Mouse (Mus musculus) forebrain, embryonic 12.5 days (tissue): ENCODE measurements around the gene B3galnt2. TPM values are rescaled to one million over a fixed set of nuclear protein-coding genes. Genes with fewer than 3 reads are reported as not detected.
A peak's percentile ranks its signal among the peaks of the same experiment; 100 is the strongest.

ENCODE experiments used
- ATAC-seq: fragments of 200-750 bp; cut with Nextera tagmentation; 2 replicates; pipeline ENCODE4 v1.8.0; 2017; ENCODE audit warnings: moderate TSS enrichment; ENCODE audit not compliant: low FRiP score
- H3K27ac ChIP-seq: fragments of 300-500 bp; sonication (generic); 2 replicates; pipeline ENCODE4 v1.5.1; 2016; ENCODE audit warnings: mild to moderate bottlenecking
- H3K27me3 ChIP-seq: fragments of 300-500 bp; sonication (generic); 2 replicates; pipeline ENCODE4 v1.6.1; 2016; ENCODE audit warnings: mild to moderate bottlenecking
- H3K36me3 ChIP-seq: fragments of 300-500 bp; sonication (generic); replicated peaks from 2 replicates; pipeline ENCODE4 v1.6.1; 2016; ENCODE audit warnings: mild to moderate bottlenecking
- H3K4me1 ChIP-seq: fragments of 300-500 bp; sonication (generic); 2 replicates; pipeline ENCODE4 v1.6.1; 2016
- H3K4me2 ChIP-seq: fragments of 300-500 bp; sonication (generic); 2 replicates; pipeline ENCODE4 v1.6.1; 2016; ENCODE audit warnings: mild to moderate bottlenecking, moderate library complexity
- H3K4me3 ChIP-seq: fragments of 300-500 bp; sonication (generic); replicated peaks from 2 replicates; pipeline ENCODE4 v1.5.1; 2016; ENCODE audit warnings: mild to moderate bottlenecking
- H3K9ac ChIP-seq: fragments of 300-500 bp; sonication (generic); 2 replicates; pipeline ENCODE4 v1.6.1; 2016; ENCODE audit warnings: mild to moderate bottlenecking
- H3K9me3 ChIP-seq: fragments of 300-500 bp; sonication (generic); 2 replicates; pipeline ENCODE4 v1.6.1; 2016
- WGBS: fragments of 180-500 bp; shearing (Covaris S2); methylation state at CpG from one replicate; pipeline ENCODE4 v1.1.7; 2016; 5-methylcytosine and 5-hydroxymethylcytosine counted together
- polyA plus RNA-seq: library from polyadenylated mRNA; unstranded; fragments of >200 nt; fragmentation: Nextera tagmentation; extraction: Ambion mirVana; gene quantifications from 2 replicates; pipeline ENCODE4 v1.2.1, GENCODE M21; 2016

Gene B3galnt2
- polyA plus RNA-seq, 1 experiment from 2014 or later: 40.2 TPM

GRCm38 (mm10) chr13:14038911-14039291 lies 84.6 kb downstream of the B3galnt2 start:
- Histone ChIP-seq H3K4me2 (peak overlapping the region; percentile 94), H3K27me3 (no peaks in the 10 kb centered on the region), H3K4me3 (peak overlapping the region; percentile 69), H3K27ac (peak overlapping the region; percentile 97), H3K9me3 (no peaks in the 10 kb centered on the region), H3K36me3 (no peaks in the 10 kb centered on the region), H3K9ac (peak overlapping the region; percentile 75), H3K4me1 (peaks cover 17% of the 10 kb centered on the region)
- WGBS: 6% methylated on average over 8 of the region's 8 CpGs
- ATAC-seq: peak; percentile 64

GRCm38 (mm10) chr13:14039292-14039965 lies 85.2 kb downstream of the B3galnt2 start, which contains the start of gene Tbce:
Gene Tbce, minus strand, starts transcription at chr13:14039638.
- whole genome bisulfite sequencing: under 1% methylated on average over 35 of the region's 35 CpGs
- Histone ChIP-seq H3K4me3 (peak within 1 kb of the TSS; percentile 69), H3K27ac (peak within 1 kb of the TSS; percentile 97), H3K9ac (peak within 1 kb of the TSS; percentile 75), H3K36me3 (no peaks in the 10 kb centered on the region), H3K4me2 (peak within 1 kb of the TSS; percentile 94), H3K4me1 (peaks cover 17% of the 10 kb centered on the region), H3K27me3 (no peaks in the 10 kb centered on the region), H3K9me3 (no peaks in the 10 kb centered on the region)
- ATAC-seq: peak; percentile 97

GRCm38 (mm10) chr13:14040186-14040585 lies 85.9 kb downstream of the B3galnt2 start:
- WGBS: 62% methylated on average over 5 of the region's 5 CpGs
- ATAC-seq: no peak
- Histone ChIP-seq H3K36me3 (no peaks in the 10 kb centered on the region), H3K27ac (no peak overlapping the region; the same call in 1 of the 2 replicates), H3K9ac (peak overlapping the region; percentile 75; the same call in 1 of the 2 replicates), H3K4me3 (peak overlapping the region; percentile 69), H3K27me3 (no peaks in the 10 kb centered on the region), H3K4me1 (peaks cover 17% of the 10 kb centered on the region), H3K9me3 (no peaks in the 10 kb centered on the region), H3K4me2 (peak overlapping the region; percentile 94)

- H3K4me3 ChIP-seq: no peak overlapping the region
- no peak overlapping the region for H3K27ac ChIP-seq
- H3K4me1 ChIP-seq: peaks cover 7% of the 10 kb centered on the region
- H3K4me2 ChIP-seq: no peak overlapping the region
- H3K36me3 ChIP-seq: peaks cover 17% of the 10 kb centered on the region
- no peak for ATAC-seq
- no peak overlapping the region for H3K9ac ChIP-seq
- H3K27me3 ChIP-seq: no peaks in the 10 kb centered on the region
- H3K9me3 ChIP-seq: no peaks in the 10 kb centered on the region
Observed at GRCm38 (mm10) chr13:14043851-14044250, 89.6 kb downstream of the B3galnt2 start.

GRCm38 (mm10) chr13:14044521-14044920 lies 90.3 kb downstream of the B3galnt2 start:
- H3K4me2 ChIP-seq: no peak overlapping the region
- no peak overlapping the region for H3K4me3 ChIP-seq
- no peaks in the 10 kb centered on the region for H3K27me3 ChIP-seq
- H3K36me3 ChIP-seq: peaks cover 24% of the 10 kb centered on the region
- no peak for ATAC-seq
- no peak overlapping the region for H3K27ac ChIP-seq
- peaks cover 6% of the 10 kb centered on the region for H3K4me1 ChIP-seq
- H3K9ac ChIP-seq: no peak overlapping the region
- 77% methylated on average over 2 of the region's 2 CpGs for WGBS
- no peaks in the 10 kb centered on the region for H3K9me3 ChIP-seq

Other genes starting within 250 kb of the B3galnt2 start
- gene Gng4, start 170.4 kb upstream of the B3galnt2 start, polyA plus RNA-seq: 3.4 and 4.6 TPM in 2 replicates
- gene Tbce, start 85.2 kb downstream of the B3galnt2 start, polyA plus RNA-seq: 75.8 and 79.3 TPM in 2 replicates
- gene Arid4b, start 108.8 kb downstream of the B3galnt2 start, polyA plus RNA-seq: 96.0 and 102 TPM in 2 replicates
- gene Ggps1, start 109.0 kb downstream of the B3galnt2 start, polyA plus RNA-seq: 74.6 and 77.5 TPM in 2 replicates